Mouse (Mus musculus): ENCODE results near the gene Chaf1a.

DNA sequence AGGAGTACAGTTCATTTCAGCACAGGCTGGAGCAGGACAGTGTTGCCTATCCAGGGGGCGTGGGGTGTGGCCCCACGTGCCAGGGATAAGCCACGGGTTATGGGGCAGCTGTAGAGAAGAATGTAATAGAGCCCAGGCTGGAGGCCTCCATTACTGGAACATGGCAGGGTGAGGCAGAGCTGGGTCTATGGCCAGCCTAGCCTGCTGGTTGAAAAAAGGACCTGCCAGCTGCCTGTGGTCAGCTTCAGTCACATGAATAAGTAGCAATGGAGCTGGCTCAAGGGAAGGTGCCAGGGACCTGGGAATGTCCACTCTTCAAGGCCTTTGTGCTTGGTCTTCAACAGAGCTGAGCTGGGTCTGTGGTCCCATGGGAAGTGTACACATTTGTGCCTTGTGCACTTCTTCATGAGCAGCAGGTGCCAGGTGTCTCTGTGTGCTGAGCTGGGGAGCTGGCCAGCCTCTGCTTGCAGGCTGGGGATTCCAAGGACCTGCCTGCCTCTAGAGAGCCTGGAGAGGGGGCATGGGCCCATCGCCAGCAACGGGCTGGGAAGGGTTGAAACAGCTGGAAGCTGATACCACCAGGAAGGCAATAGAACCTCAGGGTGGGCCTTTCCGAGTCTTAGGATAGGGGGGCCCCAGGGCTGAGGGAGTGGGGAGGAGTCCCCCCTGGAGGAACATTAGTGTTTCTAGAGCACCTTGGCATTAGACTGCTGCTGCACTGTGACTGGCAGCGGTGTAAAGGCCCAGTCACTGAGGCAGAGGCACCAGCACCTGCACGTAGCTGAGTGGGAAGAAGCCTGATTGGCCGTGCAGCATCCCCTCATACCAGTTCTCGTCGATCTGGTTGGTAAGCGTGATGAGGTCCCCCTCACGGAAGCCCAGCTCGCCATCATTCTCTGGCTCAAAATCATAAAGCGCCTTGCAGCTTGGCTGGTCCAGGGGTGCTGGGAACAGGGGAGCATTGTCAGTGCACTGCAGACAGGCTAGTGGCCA, 23.1 kb upstream of the Chaf1a start:
- TF ChIP-seq CTCF (IDR thresholded peaks at IDR 0.05; ENCODE audit: control insufficient read depth, insufficient read depth, low read length) = no peak
- no peak for TF ChIP-seq POLR2A (IDR thresholded peaks at IDR 0.05; ENCODE audit: borderline replicate concordance, control insufficient read depth, low read depth, low read length)
